Mouse (Mus musculus) spleen, adult 2 months (tissue): ENCODE measurements at regions not wholly inside any gene's neighbourhood (a gene's known extent, or its start where the extent isn't known, plus 50 kb on each side); places are given as distances from the start of the nearest gene placed in this dataset.

Source experiments
- CTCF ChIP-seq: fragments of 200-500 bp; IDR thresholded peaks from 2 replicates; pipeline ENCODE4 v1.5.1; 2011; ENCODE audit warnings: mild to moderate bottlenecking, inconsistent platforms; ENCODE audit not compliant: insufficient read depth, insufficient read length, insufficient replicate concordance; ENCODE audit errors: extremely low read depth
- POLR2A ChIP-seq: fragments of 200-500 bp; IDR thresholded peaks from 2 replicates; pipeline ENCODE4 v1.6.1; 2011; ENCODE audit warnings: low read depth, low read length, inconsistent platforms

DNA sequence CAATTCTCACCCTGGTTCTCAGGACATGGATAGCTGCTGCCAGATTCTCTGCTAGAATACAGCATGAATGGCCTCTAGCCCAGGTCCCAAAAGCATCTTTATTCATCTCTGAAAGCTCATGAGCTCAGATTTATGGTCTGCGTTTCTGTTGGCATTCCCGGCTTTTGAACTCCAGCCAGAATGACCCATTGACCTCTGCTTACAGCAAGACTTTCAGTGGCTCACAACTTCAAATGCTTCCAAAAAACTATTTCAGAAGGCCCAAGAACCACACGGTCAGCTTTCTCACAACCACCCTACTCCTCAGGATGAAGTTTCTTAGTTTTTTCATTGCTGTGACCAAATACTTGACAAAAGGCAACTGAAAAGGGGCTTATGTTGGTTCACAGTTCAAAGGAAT is 729.9 kb upstream of the Car8 start:
- TF ChIP-seq POLR2A (no peak), CTCF (no peak)
